Mouse (Mus musculus): ENCODE measurements around the gene Tubgcp2. TPM values are rescaled to one million over a fixed set of nuclear protein-coding genes. Genes with fewer than 3 reads are reported as not detected.

Tubgcp2 gene
- polyA plus RNA-seq, 1 experiment: 38.5 TPM

DNA sequence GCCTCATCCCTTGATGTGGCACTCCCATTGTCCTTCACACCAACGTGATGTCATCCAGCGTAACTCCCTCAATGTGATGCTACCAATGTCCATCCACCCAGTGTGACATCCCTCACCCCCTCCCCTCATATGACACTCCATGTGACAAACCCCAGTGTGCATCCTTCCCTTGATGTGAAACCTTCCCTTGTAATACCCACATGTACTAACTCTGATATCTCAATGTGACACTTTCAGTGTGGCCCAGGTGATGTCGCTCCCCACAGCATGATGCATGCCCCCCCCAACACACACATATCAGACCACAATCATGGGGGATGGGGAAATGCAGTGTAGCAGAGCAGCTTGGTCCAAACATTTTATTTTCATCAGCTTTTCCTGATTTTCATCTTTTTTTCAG lies 79.8 kb downstream of the Tubgcp2 start:
- TF ChIP-seq CTCF (IDR thresholded peaks at IDR 0.05; ENCODE audit: borderline replicate concordance, insufficient read depth, low read length): no peak
- TF ChIP-seq POLR2A (IDR thresholded peaks at IDR 0.05; ENCODE audit: low read depth, low read length): no peak
- H3K4me1 ChIP-seq (ENCODE audit: control insufficient read depth, insufficient read depth, low read length): no peaks in the 10 kb centered on the region
- no peak overlapping the region for H3K27ac ChIP-seq (ENCODE audit: insufficient read depth, low read length)
- H3K4me3 ChIP-seq (ENCODE audit: insufficient read depth, low read length): no peak overlapping the region

DNA sequence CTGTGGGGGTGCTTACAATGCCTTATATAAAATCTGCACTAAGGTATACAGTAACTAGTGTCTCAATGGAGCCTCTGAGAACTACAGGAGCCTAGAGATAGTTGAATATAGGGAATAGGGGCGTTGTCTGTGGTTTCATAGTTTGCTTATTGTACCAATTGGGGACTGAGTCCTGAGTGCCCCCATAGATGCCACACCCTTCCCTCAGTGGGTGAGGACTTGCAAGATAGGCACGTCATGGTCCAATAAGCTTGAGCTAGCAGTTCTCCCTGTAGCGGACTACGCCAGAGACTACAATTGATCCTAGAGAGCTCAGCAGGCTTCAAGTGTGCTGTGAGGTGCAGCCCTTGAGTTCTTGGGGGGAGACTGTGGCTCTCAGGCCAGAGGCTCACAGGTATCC lies 81.0 kb downstream of the Tubgcp2 start:
- no peak overlapping the region for H3K27ac ChIP-seq (ENCODE audit: insufficient read depth, low read length)
- no peak overlapping the region for H3K4me3 ChIP-seq (ENCODE audit: insufficient read depth, low read length)
- H3K4me1 ChIP-seq (ENCODE audit: control insufficient read depth, insufficient read depth, low read length): no peaks in the 10 kb centered on the region
- TF ChIP-seq CTCF (IDR thresholded peaks at IDR 0.05; ENCODE audit: borderline replicate concordance, insufficient read depth, low read length) (no peak), POLR2A (IDR thresholded peaks at IDR 0.05; ENCODE audit: low read depth, low read length) (no peak)

DNA sequence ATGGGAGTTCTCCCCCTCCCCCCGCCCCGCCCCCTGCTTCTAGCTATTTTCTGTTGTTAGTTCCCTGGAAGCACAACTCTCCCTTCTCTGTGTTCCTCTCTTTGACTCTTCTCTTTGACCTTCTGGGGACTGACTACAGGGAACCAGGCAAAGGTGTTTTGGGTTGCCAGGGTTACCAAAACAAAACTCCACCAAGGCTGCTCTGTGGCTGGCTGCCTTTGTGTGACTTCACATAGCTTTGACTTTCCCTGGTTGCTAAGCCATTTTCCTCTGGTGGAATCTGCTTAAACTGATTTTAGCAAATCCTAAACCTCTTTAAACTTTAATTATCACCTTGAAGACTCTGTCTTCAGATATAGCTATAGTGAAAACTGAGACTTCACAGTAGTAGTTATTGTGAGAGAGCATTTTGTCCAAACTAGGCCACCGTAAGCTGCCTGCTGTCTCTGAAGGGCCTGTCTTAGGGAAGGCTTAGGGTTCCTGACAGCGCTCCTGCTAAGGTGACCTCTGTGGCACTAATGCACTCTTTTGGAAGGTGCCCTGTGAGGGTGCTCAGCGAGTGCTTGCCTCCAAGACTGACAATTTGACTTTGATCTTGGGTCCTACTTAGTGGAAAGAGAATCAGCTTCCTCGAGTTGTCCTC lies 84.4 kb downstream of the Tubgcp2 start:
- H3K27ac ChIP-seq (ENCODE audit: insufficient read depth, low read length): no peak overlapping the region
- no peak overlapping the region for H3K4me3 ChIP-seq (ENCODE audit: insufficient read depth, low read length)
- no peaks in the 10 kb centered on the region for H3K4me1 ChIP-seq (ENCODE audit: control insufficient read depth, insufficient read depth, low read length)
- TF ChIP-seq POLR2A (IDR thresholded peaks at IDR 0.05; ENCODE audit: low read depth, low read length) (no peak), CTCF (IDR thresholded peaks at IDR 0.05; ENCODE audit: borderline replicate concordance, insufficient read depth, low read length) (no peak)

DNA sequence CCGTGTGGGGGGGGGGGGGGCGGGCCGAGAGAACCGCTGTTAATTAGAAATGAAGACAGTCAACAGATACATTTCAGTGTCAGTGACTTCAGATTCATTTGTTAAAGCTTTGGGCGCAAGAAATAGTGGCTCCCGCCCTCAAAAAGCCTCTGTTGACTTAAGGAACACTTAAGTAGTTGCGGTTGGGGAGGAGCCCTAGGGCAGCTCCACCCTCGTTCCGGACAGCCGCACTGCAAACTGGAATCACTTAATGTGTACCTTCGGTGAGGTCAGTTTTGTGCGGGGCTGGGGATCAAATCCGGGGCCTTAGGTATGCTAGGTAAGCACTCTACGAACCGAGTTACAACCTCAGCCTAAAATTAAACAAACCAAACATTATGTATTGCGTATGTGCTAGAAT lies 85.4 kb downstream of the Tubgcp2 start:
- TF ChIP-seq CTCF (IDR thresholded peaks at IDR 0.05; ENCODE audit: borderline replicate concordance, insufficient read depth, low read length) (no peak), POLR2A (IDR thresholded peaks at IDR 0.05; ENCODE audit: low read depth, low read length) (peak; percentile 25; the same call in 1 of the 2 replicates)
- peak overlapping the region; percentile 63 for H3K4me3 ChIP-seq (ENCODE audit: insufficient read depth, low read length)
- H3K4me1 ChIP-seq (ENCODE audit: control insufficient read depth, insufficient read depth, low read length): no peaks in the 10 kb centered on the region
- H3K27ac ChIP-seq (ENCODE audit: insufficient read depth, low read length): no peak overlapping the region

DNA sequence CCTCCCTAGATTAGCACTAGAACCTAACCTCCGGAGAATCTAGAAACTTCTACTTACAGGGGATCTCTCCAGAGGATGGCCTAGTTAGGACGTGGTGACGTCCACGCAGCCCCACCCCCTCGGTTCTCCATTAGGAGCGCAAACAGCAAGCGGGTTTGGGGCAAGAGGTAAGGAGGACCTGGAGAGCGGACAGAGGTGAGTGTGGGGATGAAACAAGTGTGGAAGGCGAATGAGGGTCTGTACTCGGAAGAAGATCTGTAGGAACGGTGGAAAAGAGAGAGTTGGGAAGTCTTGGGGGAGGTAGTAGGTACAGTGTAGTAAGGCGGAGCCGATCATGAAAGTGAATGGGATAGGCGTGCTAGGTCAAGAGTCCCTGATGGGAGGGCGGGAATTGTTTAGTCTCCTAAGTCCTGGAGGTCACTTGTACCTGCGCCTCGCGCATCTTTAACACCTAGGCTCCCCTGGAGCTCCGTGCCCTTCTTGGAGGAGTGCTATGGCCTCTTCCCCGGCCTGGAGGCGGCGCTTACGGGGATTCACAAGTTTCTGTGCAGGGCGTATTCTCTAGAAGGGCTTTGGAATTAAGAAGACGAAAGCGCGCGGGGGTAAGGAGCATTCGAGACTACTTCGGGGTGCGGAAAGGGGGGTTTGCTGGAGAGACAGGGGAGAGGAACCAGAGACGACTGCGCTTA lies 86.0 kb downstream of the Tubgcp2 start:
- 0 out of 2 replicates have a peak overlapping the region, but pooled peaks have one; percentile 2 for H3K27ac ChIP-seq (ENCODE audit: insufficient read depth, low read length)
- peak overlapping the region; percentile 63 for H3K4me3 ChIP-seq (ENCODE audit: insufficient read depth, low read length)
- no peak for TF ChIP-seq CTCF (IDR thresholded peaks at IDR 0.05; ENCODE audit: borderline replicate concordance, insufficient read depth, low read length)
- TF ChIP-seq POLR2A (IDR thresholded peaks at IDR 0.05; ENCODE audit: low read depth, low read length): peak; percentile 86
- H3K4me1 ChIP-seq (ENCODE audit: control insufficient read depth, insufficient read depth, low read length): no peaks in the 10 kb centered on the region

DNA sequence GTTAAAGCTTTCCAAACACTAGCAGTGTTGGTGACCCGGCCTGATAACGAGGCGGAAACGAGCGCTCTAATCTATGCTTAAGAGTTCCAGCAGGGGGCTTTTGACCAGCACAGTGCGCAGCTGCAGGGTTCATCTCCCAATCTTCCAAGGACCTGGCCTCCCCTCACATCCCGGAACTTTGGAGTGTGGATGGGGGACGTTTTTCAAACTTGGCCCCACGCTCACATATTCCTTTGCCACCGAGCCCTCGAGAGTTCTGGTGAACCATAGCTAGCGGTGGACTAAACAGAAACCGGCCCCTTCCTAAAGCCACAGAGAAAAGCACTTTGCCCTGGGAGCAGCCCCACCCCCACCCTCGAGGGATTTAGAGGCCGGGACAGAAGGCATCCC lies 86.6 kb downstream of the Tubgcp2 start:
- H3K27ac ChIP-seq (ENCODE audit: insufficient read depth, low read length): 0 out of 2 replicates have a peak overlapping the region, but pooled peaks have one; percentile 2
- H3K4me3 ChIP-seq (ENCODE audit: insufficient read depth, low read length): peak overlapping the region; percentile 63
- no peaks in the 10 kb centered on the region for H3K4me1 ChIP-seq (ENCODE audit: control insufficient read depth, insufficient read depth, low read length)

DNA sequence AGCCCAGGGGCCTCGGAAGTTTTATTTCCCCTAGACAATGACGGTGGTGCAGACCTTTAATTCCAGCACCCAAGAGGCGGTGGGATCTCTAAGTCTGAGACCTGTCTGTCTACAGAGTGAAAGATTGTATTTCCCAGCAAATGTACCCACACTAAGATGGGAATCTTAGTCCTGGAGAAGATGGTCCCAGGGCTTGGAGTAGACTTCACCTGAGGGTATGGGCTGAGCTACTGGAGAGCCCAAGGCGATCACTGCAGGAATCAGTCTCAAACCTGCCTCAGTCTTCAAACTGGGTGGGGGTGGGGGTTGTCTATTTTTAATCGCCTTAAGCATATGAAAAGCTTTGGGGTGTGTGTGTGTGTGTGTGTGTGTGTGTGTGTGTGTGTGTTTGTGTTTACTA lies 90.4 kb downstream of the Tubgcp2 start:
- TF ChIP-seq CTCF (IDR thresholded peaks at IDR 0.05; ENCODE audit: borderline replicate concordance, insufficient read depth, low read length): no peak
- no peak for TF ChIP-seq POLR2A (IDR thresholded peaks at IDR 0.05; ENCODE audit: low read depth, low read length)
- Histone ChIP-seq H3K27ac (ENCODE audit: insufficient read depth, low read length) (no peak overlapping the region), H3K4me1 (ENCODE audit: control insufficient read depth, insufficient read depth, low read length) (no peaks in the 10 kb centered on the region), H3K4me3 (ENCODE audit: insufficient read depth, low read length) (no peak overlapping the region)

More for the DNA sequence above, 86.6 kb downstream of the Tubgcp2 start:
- TF ChIP-seq POLR2A (IDR thresholded peaks at IDR 0.05; ENCODE audit: low read depth, low read length) (no peak; the same call in 1 of the 2 replicates), CTCF (IDR thresholded peaks at IDR 0.05; ENCODE audit: borderline replicate concordance, insufficient read depth, low read length) (peak; percentile 38; the same call in 1 of the 2 replicates)

Other genes starting within 250 kb of the Tubgcp2 start
- gene Adgra1, start 202.5 kb downstream of the Tubgcp2 start, polyA plus RNA-seq (2011; ENCODE audit: insufficient read length, low read depth, missing spikeins): 1.0 and 1.3 TPM in 2 replicates
- gene Kndc1, start 142.0 kb downstream of the Tubgcp2 start, polyA plus RNA-seq (2011; ENCODE audit: insufficient read length, low read depth, missing spikeins): not detected in 2 replicates
- gene Utf1, start 92.9 kb downstream of the Tubgcp2 start, polyA plus RNA-seq (2011; ENCODE audit: insufficient read length, low read depth, missing spikeins): not detected in 2 replicates
- gene 6430531B16Rik, start 57.9 kb downstream of the Tubgcp2 start, polyA plus RNA-seq (2011; ENCODE audit: insufficient read length, low read depth, missing spikeins): not detected in 2 replicates
- 9.0 and 17.4 TPM in 2 replicates for gene Adam8, start 44.1 kb downstream of the Tubgcp2 start, polyA plus RNA-seq (2011; ENCODE audit: insufficient read length, low read depth, missing spikeins)
- gene Zfp511, start 278 bp downstream of the Tubgcp2 start, polyA plus RNA-seq (2011; ENCODE audit: insufficient read length, low read depth, missing spikeins): 19.8 and 21.0 TPM in 2 replicates
- gene Msx3, start 12.4 kb upstream of the Tubgcp2 start, polyA plus RNA-seq (2011; ENCODE audit: insufficient read length, low read depth, missing spikeins): not detected in 2 replicates
- gene Caly, start 45.9 kb upstream of the Tubgcp2 start, polyA plus RNA-seq (2011; ENCODE audit: insufficient read length, low read depth, missing spikeins): not detected in 2 replicates
- gene Prap1, start 56.7 kb upstream of the Tubgcp2 start, polyA plus RNA-seq (2011; ENCODE audit: insufficient read length, low read depth, missing spikeins): not detected in 2 replicates
- 15.1 and 29.3 TPM in 2 replicates for gene Fuom, start 65.8 kb upstream of the Tubgcp2 start, polyA plus RNA-seq (2011; ENCODE audit: insufficient read length, low read depth, missing spikeins)
- gene Paox, start 79.1 kb upstream of the Tubgcp2 start, polyA plus RNA-seq (2011; ENCODE audit: insufficient read length, low read depth, missing spikeins): 8.9 and 9.8 TPM in 2 replicates
- gene Echs1, start 79.8 kb upstream of the Tubgcp2 start, polyA plus RNA-seq (2011; ENCODE audit: insufficient read length, low read depth, missing spikeins): 85.2 and 95.9 TPM in 2 replicates
- 18.0 and 19.7 TPM in 2 replicates for gene Mtg1, start 100.9 kb upstream of the Tubgcp2 start, polyA plus RNA-seq (2011; ENCODE audit: insufficient read length, low read depth, missing spikeins)
- gene Sprn, start 118.2 kb upstream of the Tubgcp2 start, polyA plus RNA-seq (2011; ENCODE audit: insufficient read length, low read depth, missing spikeins): 0.16 TPM in 1 of 2 replicates, not detected in the other
- gene Olfr522, start 128.1 kb upstream of the Tubgcp2 start, polyA plus RNA-seq (2011; ENCODE audit: insufficient read length, low read depth, missing spikeins): not detected in 2 replicates
- not detected in 2 replicates for gene Olfr523, start 136.5 kb upstream of the Tubgcp2 start, polyA plus RNA-seq (2011; ENCODE audit: insufficient read length, low read depth, missing spikeins)
- gene Olfr524, start 169.3 kb upstream of the Tubgcp2 start, polyA plus RNA-seq (2011; ENCODE audit: insufficient read length, low read depth, missing spikeins): not detected in 2 replicates
- gene Cd163l1, start 181.6 kb upstream of the Tubgcp2 start, polyA plus RNA-seq (2011; ENCODE audit: insufficient read length, low read depth, missing spikeins): not detected in 2 replicates
- gene 5830411N06Rik, start 210.6 kb upstream of the Tubgcp2 start, polyA plus RNA-seq (2011; ENCODE audit: insufficient read length, low read depth, missing spikeins): not detected in 2 replicates